Mouse (Mus musculus) liver, embryonic 14.5 days (tissue): ENCODE results near the gene Pax7. TPM values are rescaled to one million over a fixed set of nuclear protein-coding genes. Genes with fewer than 3 reads are reported as not detected.
A peak's percentile ranks its signal among the peaks of the same experiment; 100 is the strongest.

Experiments
- ATAC-seq: fragments of 200-750 bp; cut with Nextera tagmentation; 2 replicates; pipeline ENCODE4 v1.8.0; 2017; ENCODE audit warnings: moderate number of reproducible peaks, mild to moderate bottlenecking, moderate library complexity; ENCODE audit not compliant: insufficient read depth
- DNase-seq, 3 experiments: peaks; one replicate each; pipeline ENCODE4 v3.0.0-alpha.2; 2012 to 2013; ENCODE audit warnings: low read depth in 3 of 3, low spot score in 3 of 3
- H3K27ac ChIP-seq: fragments of 300-500 bp; sonication (generic); 2 replicates; pipeline ENCODE4 v1.5.1; 2014; ENCODE audit warnings: moderate library complexity, mild to moderate bottlenecking, control low read depth, inconsistent platforms
- H3K27me3 ChIP-seq: fragments of 300-500 bp; sonication (generic); 2 replicates; pipeline ENCODE4 v1.6.1; 2014; ENCODE audit warnings: mild to moderate bottlenecking, low read length, moderate library complexity; ENCODE audit not compliant: control insufficient read depth, insufficient read depth
- H3K36me3 ChIP-seq: fragments of 300-500 bp; sonication (generic); replicated peaks from 2 replicates; pipeline ENCODE4 v1.6.1; 2014; ENCODE audit warnings: low read depth; ENCODE audit not compliant: control insufficient read depth, insufficient read depth
- H3K4me1 ChIP-seq, 2 experiments: fragments of 200-500 bp in 1 of 2; fragments of 300-500 bp in 1 of 2; sonication (generic) in 1 of 2; replicated peaks; 2 replicates each; pipeline ENCODE4 v1.6.1; 2012 to 2014; ENCODE audit warnings: antibody characterized with exemption in 1 of 2, inconsistent platforms in 1 of 2, low read length in 1 of 2; ENCODE audit not compliant: control insufficient read depth in 2 of 2, insufficient read depth in 2 of 2
- H3K4me2 ChIP-seq: fragments of 300-500 bp; sonication (generic); 2 replicates; pipeline ENCODE4 v1.6.1; 2014; ENCODE audit warnings: low read depth, mild to moderate bottlenecking, control low read depth, moderate library complexity
- H3K4me3 ChIP-seq, 2 experiments: fragments of 200-500 bp in 1 of 2; fragments of 300-500 bp in 1 of 2; sonication (generic) in 1 of 2; 2 replicates each; pipeline ENCODE4 v1.5.1; 2012 to 2014; ENCODE audit warnings: low read depth in 2 of 2, low read length in 2 of 2, mild to moderate bottlenecking in 2 of 2, control low read depth in 1 of 2, inconsistent platforms in 1 of 2, moderate library complexity in 1 of 2; ENCODE audit not compliant: insufficient read depth in 1 of 2
- H3K9ac ChIP-seq: fragments of 300-500 bp; sonication (generic); replicated peaks from 2 replicates; pipeline ENCODE4 v1.6.1; 2014; ENCODE audit warnings: mild to moderate bottlenecking, control low read depth, moderate library complexity
- H3K9me3 ChIP-seq: fragments of 300-500 bp; sonication (generic); 2 replicates; pipeline ENCODE4 v1.6.1; 2016; ENCODE audit warnings: low read length, mixed read lengths; ENCODE audit not compliant: control insufficient read depth
- CTCF ChIP-seq: IDR thresholded peaks from 2 replicates; pipeline ENCODE4 v1.5.1; 2016; ENCODE audit warnings: antibody characterized with exemption, low read depth, control low read depth
- EP300 ChIP-seq: IDR thresholded peaks from 2 replicates; pipeline ENCODE4 v1.6.1; 2016; ENCODE audit warnings: antibody characterized with exemption, low read depth
- WGBS: fragments of 180-500 bp; shearing (Covaris S2); extraction: QIAGEN DNeasy Blood & Tissue Kit; methylation state at CpG from one replicate; pipeline ENCODE4 v1.1.7; 2014; ENCODE audit not compliant: insufficient replicate concordance; 5-methylcytosine and 5-hydroxymethylcytosine counted together
- polyA plus RNA-seq, 2 experiments: library from polyadenylated mRNA; depleted of rRNA in 1 of 2; stranded (reverse) in 1 of 2; unstranded in 1 of 2; fragments of >200 nt; fragmentation: Nextera tagmentation in 1 of 2; extraction: Ambion mirVana in 1 of 2; gene quantifications; 2 replicates each; pipeline versions ENCODE4 v1.2.1 to v1.2.3; 2012 to 2014

Pax7 gene
- polyA plus RNA-seq, 2 experiments, result not detected

DNA sequence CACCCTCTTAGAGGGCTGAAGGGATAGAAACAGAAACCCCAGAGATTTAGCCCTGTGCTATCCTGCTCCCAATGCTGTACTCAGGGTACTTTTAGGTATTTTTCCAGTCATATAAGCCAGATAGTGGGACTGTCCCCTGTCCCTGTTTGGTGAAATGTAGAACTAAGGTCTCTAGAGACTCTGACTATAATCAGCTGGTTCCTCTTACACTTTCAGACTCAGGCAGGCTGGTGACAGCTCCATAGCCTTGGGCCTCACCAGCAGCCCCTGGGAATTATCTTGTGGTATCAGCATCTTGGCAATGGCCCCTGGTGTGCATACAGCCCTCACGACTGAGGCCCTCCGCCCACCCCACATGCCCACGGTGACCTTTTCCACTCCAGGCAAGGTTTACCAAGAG lies 89.7 kb downstream of the Pax7 start:
- Histone ChIP-seq H3K4me3 (no peak overlapping the region), H3K36me3 (no peaks in the 10 kb centered on the region), H3K9ac (no peak overlapping the region), H3K9me3 (no peaks in the 10 kb centered on the region), H3K4me1 (no peaks in the 10 kb centered on the region), H3K27me3 (no peaks in the 10 kb centered on the region), H3K4me2 (no peak overlapping the region), H3K27ac (no peak overlapping the region)
- DNase-seq, result no peak
- no peak for ATAC-seq
- WGBS, result 43% methylated on average over 3 of the region's 3 CpGs
- TF ChIP-seq EP300, result no peak
- no peak for TF ChIP-seq CTCF

- no peaks in the 10 kb centered on the region for H3K4me1 ChIP-seq
- H3K36me3 ChIP-seq, result no peaks in the 10 kb centered on the region
- WGBS, result 73% methylated on average over 9 of the region's 9 CpGs
- no peak overlapping the region for H3K4me3 ChIP-seq
- TF ChIP-seq EP300 (no peak), CTCF (no peak)
- H3K27ac ChIP-seq, result no peak overlapping the region
- H3K9ac ChIP-seq, result no peak overlapping the region
- no peaks in the 10 kb centered on the region for H3K9me3 ChIP-seq
- DNase-seq (no peak), ATAC-seq (no peak)
- H3K27me3 ChIP-seq, result no peaks in the 10 kb centered on the region
- H3K4me2 ChIP-seq, result no peak overlapping the region
These were observed 96.3 kb downstream of the Pax7 start for GRCm38 (mm10) chr4:139737035-139737434.

- DNase-seq, result no peak
These were observed 106.2 kb downstream of the Pax7 start for GRCm38 (mm10) chr4:139727101-139727500.

DNA sequence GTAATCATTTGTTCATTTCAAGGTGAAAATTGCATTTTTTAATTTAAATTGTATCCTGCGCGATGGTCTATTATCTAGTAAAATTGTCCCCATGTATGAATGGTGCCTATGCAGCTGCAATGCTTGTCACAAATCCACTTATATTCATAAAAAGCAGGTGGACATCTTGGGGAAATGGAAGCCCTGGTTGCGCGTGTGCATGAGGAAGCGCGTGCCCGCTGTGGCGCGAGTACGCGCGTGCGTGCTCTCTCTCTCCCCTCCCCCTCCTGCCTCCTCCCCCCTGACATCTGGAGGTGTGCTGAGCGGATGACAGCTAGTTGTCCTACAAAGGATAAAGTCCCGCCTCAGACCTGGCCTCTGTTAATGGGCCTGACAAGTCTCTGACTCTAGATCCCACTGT lies 107.9 kb downstream of the Pax7 start:
- 51% methylated on average over 15 of the region's 15 CpGs for WGBS
- H3K9ac ChIP-seq, result no peak overlapping the region
- DNase-seq, result no peak
- H3K36me3 ChIP-seq, result no peaks in the 10 kb centered on the region
- no peak overlapping the region for H3K4me3 ChIP-seq
- no peak for ATAC-seq
- TF ChIP-seq CTCF (no peak), EP300 (no peak)
- H3K9me3 ChIP-seq, result no peaks in the 10 kb centered on the region
- H3K4me1 ChIP-seq, result no peaks in the 10 kb centered on the region
- H3K27me3 ChIP-seq, result no peaks in the 10 kb centered on the region
- H3K27ac ChIP-seq, result no peak overlapping the region
- H3K4me2 ChIP-seq, result no peak overlapping the region

More at GRCm38 (mm10) chr4:139727101-139727500, 106.2 kb downstream of the Pax7 start:
- 22% methylated on average over 2 of the region's 2 CpGs for WGBS
- no peaks in the 10 kb centered on the region for H3K27me3 ChIP-seq
- no peaks in the 10 kb centered on the region for H3K4me1 ChIP-seq
- ATAC-seq, result no peak
- H3K36me3 ChIP-seq, result no peaks in the 10 kb centered on the region
- TF ChIP-seq CTCF (peak; percentile 15; the same call in 1 of the 2 replicates), EP300 (no peak)
- H3K9ac ChIP-seq, result no peak overlapping the region
- H3K27ac ChIP-seq, result no peak overlapping the region
- no peak overlapping the region for H3K4me3 ChIP-seq
- H3K9me3 ChIP-seq, result no peaks in the 10 kb centered on the region
- no peak overlapping the region for H3K4me2 ChIP-seq

- no peaks in the 10 kb centered on the region for H3K27me3 ChIP-seq
- no peak for DNase-seq
- H3K4me1 ChIP-seq, result no peaks in the 10 kb centered on the region
- H3K9ac ChIP-seq, result no peak overlapping the region
- TF ChIP-seq EP300 (no peak), CTCF (no peak)
- H3K27ac ChIP-seq, result no peak overlapping the region
- no peak for ATAC-seq
- H3K36me3 ChIP-seq, result no peaks in the 10 kb centered on the region
- H3K4me3 ChIP-seq, result no peak overlapping the region
- H3K4me2 ChIP-seq, result no peak overlapping the region
- no peaks in the 10 kb centered on the region for H3K9me3 ChIP-seq
- WGBS, result 29% methylated on average over 4 of the region's 4 CpGs
These were observed 109.0 kb downstream of the Pax7 start for GRCm38 (mm10) chr4:139724296-139724695.
